Mouse (Mus musculus) heart, adult 2 months (tissue): ENCODE data around the gene Gvin1. TPM values are rescaled to one million over a fixed set of nuclear protein-coding genes. Genes with fewer than 3 reads are reported as not detected.
A peak's percentile ranks its signal among the peaks of the same experiment; 100 is the strongest.
"Not testable (repeated sequence)": the region's sequence is repeated elsewhere in the genome, so short reads cannot be mapped to it uniquely, and the experiment has no call there.

Experiments used
- DNase-seq, 2 experiments: peaks; one replicate each; pipeline ENCODE4 v3.0.0; 2021
- H3K27ac ChIP-seq: fragments of 200-600 bp; 2 replicates; pipeline ENCODE4 v1.8.1; 2022
- H3K27me3 ChIP-seq: fragments of 200-500 bp; 2 replicates; pipeline ENCODE4 v1.6.1; 2012; ENCODE audit warnings: mild to moderate bottlenecking, low read length, inconsistent platforms, mixed read lengths; ENCODE audit not compliant: control insufficient read depth, insufficient read depth
- H3K36me3 ChIP-seq: fragments of 200-500 bp; 2 replicates; pipeline ENCODE4 v1.6.1; 2012; ENCODE audit warnings: low read length, inconsistent platforms; ENCODE audit not compliant: control insufficient read depth, insufficient read depth
- H3K4me1 ChIP-seq: fragments of 200-500 bp; 2 replicates; pipeline ENCODE4 v1.6.1; 2011; ENCODE audit warnings: low read length; ENCODE audit not compliant: control insufficient read depth, insufficient read depth
- H3K4me3 ChIP-seq: fragments of 200-600 bp; 2 replicates; pipeline ENCODE4 v1.8.1; 2022
- H3K79me2 ChIP-seq: fragments of 200-500 bp; replicated peaks from 2 replicates; pipeline ENCODE4 v1.6.1; 2012; ENCODE audit warnings: mild to moderate bottlenecking, inconsistent platforms, low read length, moderate library complexity, mixed read lengths; ENCODE audit not compliant: control insufficient read depth, insufficient read depth
- H3K9ac ChIP-seq: fragments of 200-500 bp; 2 replicates; pipeline ENCODE4 v1.6.1; 2012; ENCODE audit warnings: low read depth, mild to moderate bottlenecking, control low read depth, inconsistent platforms, low read length, mixed read lengths
- CTCF ChIP-seq: fragments of 200-600 bp; IDR thresholded peaks from 2 replicates; pipeline ENCODE4 v1.8.1; 2022; ENCODE audit warnings: antibody characterized with exemption, mild to moderate bottlenecking, moderate library complexity
- EP300 ChIP-seq: fragments of 200-500 bp; IDR thresholded peaks from 2 replicates; pipeline ENCODE4 v1.6.1; 2011; ENCODE audit warnings: low read depth, low read length, control low read depth; ENCODE audit not compliant: insufficient read depth
- POLR2A ChIP-seq: fragments of 200-500 bp; IDR thresholded peaks from 2 replicates; pipeline ENCODE4 v1.6.1; 2011; ENCODE audit warnings: mild to moderate bottlenecking, low read depth, low read length, control low read depth; ENCODE audit not compliant: insufficient read depth
- WGBS: fragments of 180-500 bp; shearing (Covaris S2); methylation state at CpG from one replicate; pipeline ENCODE4 v1.1.7; 2018; 5-methylcytosine and 5-hydroxymethylcytosine counted together
- intact Hi-C: fragments of 180-260 bp; cut with DNase I; formaldehyde crosslinking; loops from one replicate; pipeline ENCODE4 v1.15.1; 2025
- polyA plus RNA-seq: library from polyadenylated mRNA; depleted of rRNA; stranded (reverse); fragments of >200 nt; gene quantifications from 2 replicates; pipeline ENCODE4 v1.2.3, GENCODE M21; 2012
- total RNA-seq, 2 experiments: library from RNA; stranded (reverse); gene quantifications; 2 replicates each; pipeline ENCODE4 v1.2.3; 2021

Gene Gvin1
- total and polyA plus RNA-seq, 3 experiments: 0.88 to 14.2 (median 7.1) TPM

GRCm38 (mm10) chr7:106237192-106237465, 22.0 kb upstream of the Gvin1 start:
- intact Hi-C loops: no loop called here
- no peak for TF ChIP-seq CTCF
- no peaks in the 10 kb centered on the region for H3K79me2 ChIP-seq

GRCm38 (mm10) chr7:106236327-106237191, 21.4 kb upstream of the Gvin1 start:
- DNase-seq: no peak
- H3K36me3 ChIP-seq: peaks cover 16% of the 10 kb centered on the region
- no peak overlapping the region for H3K9ac ChIP-seq
- H3K4me3 ChIP-seq: no peak overlapping the region
- peaks cover 12% of the 10 kb centered on the region for H3K4me1 ChIP-seq
- intact Hi-C loops: no loop called here
- TF ChIP-seq EP300: 0 out of 2 replicates have a peak, but pooled peaks have one; percentile 27
- TF ChIP-seq POLR2A: peak; percentile 18; the same call in 1 of the 2 replicates
- TF ChIP-seq CTCF: no peak
- H3K27me3 ChIP-seq: no peaks in the 10 kb centered on the region
- H3K79me2 ChIP-seq: no peaks in the 10 kb centered on the region
- 42% methylated on average over 2 of the region's 2 CpGs for WGBS
- peak overlapping the region; percentile 84 for H3K27ac ChIP-seq

More at GRCm38 (mm10) chr7:106237192-106237465, 22.0 kb upstream of the Gvin1 start:
- H3K27ac ChIP-seq: peak overlapping the region; percentile 84
- H3K4me3 ChIP-seq: no peak overlapping the region
- no peak for DNase-seq
- H3K36me3 ChIP-seq: peaks cover 16% of the 10 kb centered on the region
- no peaks in the 10 kb centered on the region for H3K27me3 ChIP-seq
- H3K4me1 ChIP-seq: peaks cover 12% of the 10 kb centered on the region
- H3K9ac ChIP-seq: no peak overlapping the region

- Histone ChIP-seq H3K4me1 (peaks cover 12% of the 10 kb centered on the region), H3K79me2 (no peaks in the 10 kb centered on the region), H3K36me3 (peaks cover 16% of the 10 kb centered on the region), H3K4me3 (no peak overlapping the region), H3K27me3 (no peaks in the 10 kb centered on the region), H3K9ac (no peak overlapping the region), H3K27ac (peak overlapping the region; percentile 84)
- no peak for DNase-seq
- TF ChIP-seq EP300 (no peak), POLR2A (no peak), CTCF (no peak)
- intact Hi-C loops: no loop called here
- 55% methylated on average over 2 of the region's 2 CpGs for WGBS
Measured at GRCm38 (mm10) chr7:106235596-106235995, 20.5 kb upstream of the Gvin1 start.

GRCm38 (mm10) chr7:106215910-106216309, 784 bp upstream of the Gvin1 start:
- H3K27ac ChIP-seq: not testable (repeated sequence)

GRCm38 (mm10) chr7:106213770-106214169, 1.4 kb downstream of the Gvin1 start:
- not testable (repeated sequence) for H3K4me1 ChIP-seq
- no CpG with 5 or more reads among the region's 4 CpGs for WGBS

More at GRCm38 (mm10) chr7:106215910-106216309, 784 bp upstream of the Gvin1 start:
- intact Hi-C loops, DNase-seq, H3K4me3 ChIP-seq, H3K9ac ChIP-seq, H3K27me3 ChIP-seq, H3K4me1 ChIP-seq, H3K36me3 ChIP-seq, H3K79me2 ChIP-seq: not testable (repeated sequence)

GRCm38 (mm10) chr7:106206630-106207029, 8.5 kb downstream of the Gvin1 start:
- intact Hi-C loops: not testable (repeated sequence)

More at GRCm38 (mm10) chr7:106213770-106214169, 1.4 kb downstream of the Gvin1 start:
- H3K79me2 ChIP-seq, H3K4me3 ChIP-seq, H3K9ac ChIP-seq, H3K27me3 ChIP-seq, DNase-seq, H3K27ac ChIP-seq, H3K36me3 ChIP-seq, intact Hi-C loops: not testable (repeated sequence)

GRCm38 (mm10) chr7:106177065-106177464, 38.1 kb downstream of the Gvin1 start:
- DNase-seq, H3K36me3 ChIP-seq, intact Hi-C loops, H3K9ac ChIP-seq, H3K79me2 ChIP-seq, H3K4me1 ChIP-seq, H3K4me3 ChIP-seq, H3K27ac ChIP-seq, H3K27me3 ChIP-seq: not testable (repeated sequence)

More at GRCm38 (mm10) chr7:106206630-106207029, 8.5 kb downstream of the Gvin1 start:
- H3K27me3 ChIP-seq, H3K4me3 ChIP-seq, DNase-seq, H3K4me1 ChIP-seq, H3K79me2 ChIP-seq, H3K27ac ChIP-seq, H3K9ac ChIP-seq, H3K36me3 ChIP-seq: not testable (repeated sequence)
- WGBS: 42% methylated on average over 2 of the region's 3 CpGs
- peak; percentile 28; the same call in 1 of the 2 replicates for TF ChIP-seq CTCF

- H3K9ac ChIP-seq, H3K36me3 ChIP-seq, H3K27me3 ChIP-seq, H3K4me3 ChIP-seq, H3K27ac ChIP-seq, DNase-seq, H3K79me2 ChIP-seq, H3K4me1 ChIP-seq, intact Hi-C loops: not testable (repeated sequence)
- WGBS: 93% methylated on average over 1 of the region's 2 CpGs
Measured at GRCm38 (mm10) chr7:106145013-106145754, 69.9 kb downstream of the Gvin1 start.

- WGBS: no CpG with 5 or more reads among the region's 1 CpGs
- H3K36me3 ChIP-seq, DNase-seq, H3K79me2 ChIP-seq, intact Hi-C loops, H3K4me3 ChIP-seq, H3K27me3 ChIP-seq, H3K4me1 ChIP-seq, H3K27ac ChIP-seq, H3K9ac ChIP-seq: not testable (repeated sequence)
Measured at GRCm38 (mm10) chr7:106141128-106141895, 73.8 kb downstream of the Gvin1 start.
